Mouse (Mus musculus) kidney, postnatal 25 days (tissue): ENCODE measurements at regions not wholly inside any gene's neighbourhood (a gene's known extent, or its start where the extent isn't known, plus 50 kb on each side); places are given as distances from the start of the nearest gene placed in this dataset.

Experiments
- DNase-seq, 2 experiments: peaks; one replicate each; pipeline ENCODE4 v3.0.0; 2021; ENCODE audit warnings: mixed read lengths in 2 of 2

DNA sequence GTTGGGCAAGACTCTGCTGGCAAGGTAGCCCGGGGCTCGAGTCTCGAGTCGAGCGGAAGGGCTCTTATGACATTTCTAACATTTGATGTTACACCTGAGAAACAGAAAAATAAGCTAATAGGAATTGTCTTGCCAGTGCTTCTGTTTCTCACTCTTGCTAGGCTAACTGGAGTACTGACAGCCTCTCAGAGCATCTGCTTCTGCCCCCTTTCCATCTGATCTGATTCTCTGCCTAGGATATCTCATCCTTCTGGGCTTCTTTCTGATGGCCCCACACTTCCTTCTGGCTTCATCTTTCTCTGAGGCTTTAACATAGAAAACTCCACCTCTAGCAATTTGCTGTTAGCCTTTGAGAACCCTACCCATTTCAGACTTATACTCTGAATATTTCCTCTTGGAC, 95.0 kb upstream of the Arhgef9 start:
- no peak for DNase-seq

DNA sequence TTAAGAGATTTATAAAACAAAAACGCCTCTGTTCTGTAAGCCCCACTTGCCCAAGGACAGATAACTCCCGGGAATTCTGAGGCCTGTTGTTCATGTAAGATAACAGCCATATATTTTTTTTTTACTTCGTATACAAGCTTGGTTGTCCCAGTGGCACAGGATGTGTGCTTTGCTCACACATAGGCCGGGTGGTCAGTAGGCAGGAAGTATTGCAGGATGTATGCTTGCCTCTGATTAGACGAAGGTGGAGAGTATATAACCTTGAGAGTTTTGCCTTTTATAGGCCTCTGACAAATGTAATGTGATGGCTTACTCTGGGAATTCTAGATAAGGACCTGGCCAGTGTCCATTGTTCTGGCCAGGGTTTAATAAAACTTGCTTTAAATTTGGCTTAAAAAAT, 85.4 kb upstream of the Arhgef9 start:
- no peak for DNase-seq

DNA sequence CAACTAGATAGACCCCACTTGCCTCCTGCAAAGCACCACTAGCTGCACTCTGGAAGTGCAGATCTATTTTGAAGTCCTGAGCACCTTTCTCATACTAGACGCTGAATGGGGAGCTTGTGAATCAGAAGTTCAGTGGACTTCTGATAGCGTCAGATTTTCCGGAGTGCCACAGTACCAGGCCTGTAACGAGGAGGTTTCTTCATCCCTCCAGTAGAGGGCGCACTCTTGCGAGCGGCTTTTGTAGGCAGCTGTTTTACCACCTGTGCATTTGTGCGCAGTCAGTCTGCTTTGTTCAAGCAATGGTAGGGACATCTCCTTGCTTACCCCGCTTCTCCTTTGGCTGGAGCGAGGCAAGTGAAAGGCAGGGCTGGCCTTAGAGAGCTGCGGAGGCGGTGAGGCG, 56.9 kb upstream of the Arhgef9 start:
- peak; percentile 13 to 40 for DNase-seq
